Comparison of ENCODE assay signal across 10 mouse cellular contexts in the genomic region with DNA sequence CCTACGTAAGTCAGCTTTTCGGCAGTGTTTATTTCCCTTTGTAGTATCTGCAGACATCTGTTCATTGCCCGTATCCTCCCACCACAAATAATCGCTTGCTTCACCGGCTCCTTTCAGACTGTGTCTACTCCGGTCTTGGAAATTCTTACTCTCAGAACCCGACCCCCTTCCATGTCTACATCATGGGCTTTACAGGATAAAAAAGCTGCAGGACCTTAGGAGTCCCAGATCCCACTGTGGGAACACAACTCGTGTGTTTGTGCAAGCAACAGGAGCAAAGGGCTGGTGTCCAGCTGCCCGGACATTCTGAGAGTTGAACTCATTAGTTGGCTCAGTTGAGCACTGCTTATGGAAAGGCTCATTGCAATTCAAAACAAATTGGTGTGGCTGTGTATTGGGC. TPM values are rescaled to one million over a fixed set of nuclear protein-coding genes. Genes with fewer than 3 reads are reported as not detected.
DNase-seq lines count a peak whose midpoint lies in the region; ATAC-seq and TF ChIP-seq lines count a peak whose summit lies in the region.
"Had no signal": no experiment of that assay in that cellular context is flagged by ENCODE, and none has a peak within 500 bp of the region (broad histone marks: within the 10 kb centered on the region; RNA-seq: fewer than 3 reads in every experiment).

No protein-coding gene starts in this region.

- H3K4me2 ChIP-seq in heart, embryonic 11.5 days = no peak overlapping the region
- H3K4me2 ChIP-seq in midbrain, embryonic 13.5 days (replicated peaks) = no peak overlapping the region
- no peak overlapping the region for H3K4me2 ChIP-seq in midbrain, embryonic 16.5 days (ENCODE audit: low read length)
- peak overlapping the region; percentile 46 for H3K4me2 ChIP-seq in kidney, postnatal 0 days (ENCODE audit: low read length)
- peak overlapping the region; percentile 24; the same call in 1 of the 2 replicates for H3K4me2 ChIP-seq in stomach, postnatal 0 days (replicated peaks; ENCODE audit: low read depth)

- no peaks in the 10 kb centered on the region for H3K9me3 ChIP-seq in heart, embryonic 11.5 days (replicated peaks; ENCODE audit: control insufficient read depth, low read length)
- no peaks in the 10 kb centered on the region for H3K9me3 ChIP-seq in heart, embryonic 10.5 days
- no peaks in the 10 kb centered on the region for H3K9me3 ChIP-seq in midbrain, embryonic 13.5 days
- H3K9me3 ChIP-seq in midbrain, embryonic 16.5 days (replicated peaks; ENCODE audit: control insufficient read depth, low read length, poor library complexity, severe bottlenecking) = no peaks in the 10 kb centered on the region
- H3K9me3 ChIP-seq in kidney, postnatal 0 days (replicated peaks; ENCODE audit: low read length) = no peaks in the 10 kb centered on the region
- no peaks in the 10 kb centered on the region for H3K9me3 ChIP-seq in stomach, postnatal 0 days (ENCODE audit: control insufficient read depth, low read length)

- TF ChIP-seq EP300 in stomach, postnatal 0 days (optimal IDR thresholded peaks at IDR 0.05) = no peak

- no peak for ATAC-seq in heart, embryonic 11.5 days (replicated peaks; ENCODE audit: insufficient number of reproducible peaks, low FRiP score, low TSS enrichment)
- peak; percentile 40; the same call in 1 of the 2 replicates for ATAC-seq in midbrain, embryonic 13.5 days
- no peak for ATAC-seq in midbrain, embryonic 16.5 days
- ATAC-seq in kidney, postnatal 0 days (replicated peaks; ENCODE audit: low FRiP score, low read depth) = no peak
- no peak for ATAC-seq in stomach, postnatal 0 days (ENCODE audit: low FRiP score, low TSS enrichment)

- TF ChIP-seq CTCF in kidney, postnatal 0 days (IDR thresholded peaks at IDR 0.05; ENCODE audit: low read depth) = no peak
- TF ChIP-seq CTCF in stomach, postnatal 0 days (IDR thresholded peaks at IDR 0.05; ENCODE audit: low read depth) = no peak

- no peak overlapping the region for H3K4me3 ChIP-seq in heart, embryonic 11.5 days (ENCODE audit: low read depth, low read length)
- H3K4me3 ChIP-seq in heart, embryonic 10.5 days = no peak overlapping the region
- H3K4me3 ChIP-seq in midbrain, embryonic 13.5 days (replicated peaks) = no peak overlapping the region
- H3K4me3 ChIP-seq in midbrain, embryonic 16.5 days (ENCODE audit: low read depth, low read length) = no peak overlapping the region
- 0 out of 2 replicates have a peak overlapping the region, but pooled peaks have one; percentile 11 for H3K4me3 ChIP-seq in kidney, postnatal 0 days (replicated peaks; ENCODE audit: low read depth, low read length)
- 0 out of 2 replicates have a peak overlapping the region, but pooled peaks have one; percentile 6 for H3K4me3 ChIP-seq in stomach, postnatal 0 days (ENCODE audit: low read depth, low read length)

- WGBS in heart, embryonic 11.5 days (ENCODE audit: insufficient replicate concordance) = 55% methylated on average over 9 of the region's 9 CpGs
- WGBS in heart, embryonic 10.5 days = 61% methylated on average over 9 of the region's 9 CpGs
- 32% methylated on average over 9 of the region's 9 CpGs for WGBS in midbrain, embryonic 13.5 days
- WGBS in midbrain, embryonic 16.5 days = 31% methylated on average over 9 of the region's 9 CpGs
- 7% methylated on average over 9 of the region's 9 CpGs for WGBS in kidney, postnatal 0 days
- WGBS in stomach, postnatal 0 days = 19% methylated on average over 9 of the region's 9 CpGs

- peaks cover 6% of the 10 kb centered on the region; the same call in 1 of the 2 replicates for H3K4me1 ChIP-seq in heart, embryonic 11.5 days (ENCODE audit: control insufficient read depth, insufficient read depth, low read length)
- H3K4me1 ChIP-seq in heart, embryonic 10.5 days = no peaks in the 10 kb centered on the region; the same call in 1 of the 2 replicates
- H3K4me1 ChIP-seq in midbrain, embryonic 13.5 days (replicated peaks) = no peaks in the 10 kb centered on the region
- H3K4me1 ChIP-seq in midbrain, embryonic 16.5 days (ENCODE audit: control insufficient read depth, insufficient read depth, low read length) = no peaks in the 10 kb centered on the region
- H3K4me1 ChIP-seq in kidney, postnatal 0 days (replicated peaks; ENCODE audit: insufficient read depth, low read length) = peaks cover 12% of the 10 kb centered on the region
- H3K4me1 ChIP-seq in stomach, postnatal 0 days (replicated peaks; ENCODE audit: control insufficient read depth, insufficient read depth) = peaks cover 3% of the 10 kb centered on the region; the same call in 1 of the 2 replicates

- H3K27ac ChIP-seq in heart, embryonic 11.5 days (ENCODE audit: low read depth, low read length) = peak overlapping the region; percentile 22; the same call in 1 of the 2 replicates
- H3K27ac ChIP-seq in heart, embryonic 10.5 days = no peak overlapping the region
- H3K27ac ChIP-seq in midbrain, embryonic 13.5 days = no peak overlapping the region
- H3K27ac ChIP-seq in midbrain, embryonic 16.5 days (ENCODE audit: low read length) = no peak overlapping the region
- H3K27ac ChIP-seq in kidney, postnatal 0 days = peak overlapping the region; percentile 57
- H3K27ac ChIP-seq in stomach, postnatal 0 days (replicated peaks) = peak overlapping the region; percentile 53; the same call in 1 of the 2 replicates

- no peak for DNase-seq in heart, embryonic 10.5 days (ENCODE audit: low spot score)
- peak; percentile 87 for DNase-seq in kidney, postnatal 0 days (ENCODE audit: low spot score)
- no peak for DNase-seq in stomach, postnatal 0 days (ENCODE audit: low spot score)
- DNase-seq in layer of hippocampus, postnatal 36 days = no peak
- DNase-seq in spleen, postnatal 14 days (ENCODE audit: low spot score in 2 of 2) = no peak
- DNase-seq: cerebellum, adult 18-20 months; gastrocnemius, postnatal 25 days had no signal

- H3K9ac ChIP-seq in heart, embryonic 11.5 days (ENCODE audit: low read depth, low read length) = no peak overlapping the region
- H3K9ac ChIP-seq in midbrain, embryonic 13.5 days (replicated peaks) = no peak overlapping the region
- no peak overlapping the region for H3K9ac ChIP-seq in midbrain, embryonic 16.5 days (ENCODE audit: low read depth, low read length)
- H3K9ac ChIP-seq in kidney, postnatal 0 days (ENCODE audit: low read depth, low read length) = 0 out of 2 replicates have a peak overlapping the region, but pooled peaks have one; percentile 8
- H3K9ac ChIP-seq in stomach, postnatal 0 days (ENCODE audit: low read length) = no peak overlapping the region

- H3K36me3 ChIP-seq in heart, embryonic 11.5 days (ENCODE audit: control insufficient read depth, insufficient read depth, low read length) = no peaks in the 10 kb centered on the region
- no peaks in the 10 kb centered on the region for H3K36me3 ChIP-seq in heart, embryonic 10.5 days
- H3K36me3 ChIP-seq in midbrain, embryonic 13.5 days = no peaks in the 10 kb centered on the region
- H3K36me3 ChIP-seq in midbrain, embryonic 16.5 days (ENCODE audit: control insufficient read depth, insufficient read depth, low read length) = no peaks in the 10 kb centered on the region
- no peaks in the 10 kb centered on the region for H3K36me3 ChIP-seq in kidney, postnatal 0 days (ENCODE audit: insufficient read depth, low read length)
- H3K36me3 ChIP-seq in stomach, postnatal 0 days (ENCODE audit: control insufficient read depth, insufficient read depth, low read length) = no peaks in the 10 kb centered on the region

- no peaks in the 10 kb centered on the region for H3K27me3 ChIP-seq in heart, embryonic 11.5 days (ENCODE audit: control insufficient read depth, insufficient read depth, low read length)
- no peaks in the 10 kb centered on the region for H3K27me3 ChIP-seq in heart, embryonic 10.5 days (ENCODE audit: insufficient read depth, poor library complexity, severe bottlenecking)
- H3K27me3 ChIP-seq in midbrain, embryonic 13.5 days = no peaks in the 10 kb centered on the region
- no peaks in the 10 kb centered on the region for H3K27me3 ChIP-seq in midbrain, embryonic 16.5 days (ENCODE audit: control insufficient read depth, insufficient read depth, low read depth, low read length)
- H3K27me3 ChIP-seq in kidney, postnatal 0 days (ENCODE audit: insufficient read depth, low read length) = no peaks in the 10 kb centered on the region
- H3K27me3 ChIP-seq in stomach, postnatal 0 days (ENCODE audit: control insufficient read depth, insufficient read depth, low read length) = no peaks in the 10 kb centered on the region

RNA-seq across cellular contexts. Expression of a gene that starts 35.2 kb away (rescaled TPM):
- polyA plus RNA-seq in heart, embryonic 11.5 days (2014; fragmentation: Nextera tagmentation; extraction: Ambion mirVana) = 12.7 and 12.9 TPM in 2 replicates
- polyA plus RNA-seq in heart, embryonic 10.5 days (2016; fragmentation: Nextera tagmentation; extraction: Ambion mirVana) = 9.1 and 9.5 TPM in 2 replicates
- polyA plus RNA-seq in midbrain, embryonic 13.5 days (2015; fragmentation: Nextera tagmentation; extraction: Ambion mirVana) = 4.4 and 5.0 TPM in 2 replicates
- polyA plus RNA-seq in midbrain, embryonic 16.5 days (2015; fragmentation: Nextera tagmentation; extraction: Ambion mirVana) = 4.6 and 5.2 TPM in 2 replicates
- 8.4 and 9.9 TPM in 2 replicates for polyA plus RNA-seq in kidney, postnatal 0 days (2015; fragmentation: Nextera tagmentation; extraction: Ambion mirVana)
- polyA plus RNA-seq in stomach, postnatal 0 days (2015; fragmentation: Nextera tagmentation; extraction: Ambion mirVana) = 4.9 and 5.5 TPM in 2 replicates
- 10 to 100 TPM; 21.1 to 21.9 TPM for total RNA-seq in layer of hippocampus, postnatal 36 days (2021)

RNA-seq across cellular contexts. Expression of a gene that starts 46.9 kb away (rescaled TPM):
- 8.3 and 11.1 TPM in 2 replicates for polyA plus RNA-seq in heart, embryonic 11.5 days (2014; fragmentation: Nextera tagmentation; extraction: Ambion mirVana)
- 7.3 and 9.0 TPM in 2 replicates for polyA plus RNA-seq in heart, embryonic 10.5 days (2016; fragmentation: Nextera tagmentation; extraction: Ambion mirVana)
- polyA plus RNA-seq in midbrain, embryonic 13.5 days (2015; fragmentation: Nextera tagmentation; extraction: Ambion mirVana) = 2.1 and 3.0 TPM in 2 replicates
- polyA plus RNA-seq in midbrain, embryonic 16.5 days (2015; fragmentation: Nextera tagmentation; extraction: Ambion mirVana) = 1.8 and 2.9 TPM in 2 replicates
- polyA plus RNA-seq in kidney, postnatal 0 days (2015; fragmentation: Nextera tagmentation; extraction: Ambion mirVana) = 12.1 and 15.3 TPM in 2 replicates
- polyA plus RNA-seq in stomach, postnatal 0 days (2015; fragmentation: Nextera tagmentation; extraction: Ambion mirVana) = 7.7 and 9.4 TPM in 2 replicates
- total RNA-seq in layer of hippocampus, postnatal 36 days (2021) = 1 to 10 TPM; 2.3 to 2.5 TPM

RNA-seq across cellular contexts. Expression of a gene that starts 47.0 kb away (rescaled TPM):
- 31.0 and 31.4 TPM in 2 replicates for polyA plus RNA-seq in heart, embryonic 11.5 days (2014; fragmentation: Nextera tagmentation; extraction: Ambion mirVana)
- polyA plus RNA-seq in heart, embryonic 10.5 days (2016; fragmentation: Nextera tagmentation; extraction: Ambion mirVana) = 15.8 and 26.1 TPM in 2 replicates
- 5.6 and 6.4 TPM in 2 replicates for polyA plus RNA-seq in midbrain, embryonic 13.5 days (2015; fragmentation: Nextera tagmentation; extraction: Ambion mirVana)
- 6.1 and 6.9 TPM in 2 replicates for polyA plus RNA-seq in midbrain, embryonic 16.5 days (2015; fragmentation: Nextera tagmentation; extraction: Ambion mirVana)
- 27.1 and 29.4 TPM in 2 replicates for polyA plus RNA-seq in kidney, postnatal 0 days (2015; fragmentation: Nextera tagmentation; extraction: Ambion mirVana)
- polyA plus RNA-seq in stomach, postnatal 0 days (2015; fragmentation: Nextera tagmentation; extraction: Ambion mirVana) = 14.6 and 18.4 TPM in 2 replicates
- total RNA-seq in layer of hippocampus, postnatal 36 days (2021) = 1 to 10 TPM; 5.1 to 5.6 TPM

Comparison
In these comparisons a context has a peak if more than half of its experiments do, and no peak if none do; other contexts are left out.
1. H3K27ac ChIP-seq: peak in heart, embryonic 11.5 days (single experiment), kidney, postnatal 0 days (single experiment) and stomach, postnatal 0 days (single experiment); none in heart, embryonic 10.5 days (single experiment), midbrain, embryonic 13.5 days (single experiment) and midbrain, embryonic 16.5 days (single experiment).
2. H3K4me2 ChIP-seq: peak in kidney, postnatal 0 days (single experiment) and stomach, postnatal 0 days (single experiment); none in heart, embryonic 11.5 days (single experiment), midbrain, embryonic 13.5 days (single experiment) and midbrain, embryonic 16.5 days (single experiment).
3. H3K4me3 ChIP-seq: peak in kidney, postnatal 0 days (single experiment) and stomach, postnatal 0 days (single experiment); none in heart, embryonic 11.5 days (single experiment), heart, embryonic 10.5 days (single experiment), midbrain, embryonic 13.5 days (single experiment) and midbrain, embryonic 16.5 days (single experiment).